Mouse (Mus musculus) lung, postnatal 0 days (tissue): ENCODE results near the gene Cdk18.

Experiments used
- CTCF ChIP-seq: IDR thresholded peaks from 2 replicates; pipeline ENCODE4 v1.5.1; 2016; ENCODE audit warnings: antibody characterized with exemption, mild to moderate bottlenecking
- EP300 ChIP-seq: IDR thresholded peaks from 2 replicates; pipeline ENCODE4 v1.6.1; 2016; ENCODE audit warnings: antibody characterized with exemption, mild to moderate bottlenecking, control low read depth

- TF ChIP-seq CTCF: no peak
- no peak for TF ChIP-seq EP300
Measured at GRCm38 (mm10) chr1:132099016-132099415, 40.5 kb downstream of the Cdk18 start.
